15 mouse cellular contexts compared by ENCODE assay signal in the genomic region with DNA sequence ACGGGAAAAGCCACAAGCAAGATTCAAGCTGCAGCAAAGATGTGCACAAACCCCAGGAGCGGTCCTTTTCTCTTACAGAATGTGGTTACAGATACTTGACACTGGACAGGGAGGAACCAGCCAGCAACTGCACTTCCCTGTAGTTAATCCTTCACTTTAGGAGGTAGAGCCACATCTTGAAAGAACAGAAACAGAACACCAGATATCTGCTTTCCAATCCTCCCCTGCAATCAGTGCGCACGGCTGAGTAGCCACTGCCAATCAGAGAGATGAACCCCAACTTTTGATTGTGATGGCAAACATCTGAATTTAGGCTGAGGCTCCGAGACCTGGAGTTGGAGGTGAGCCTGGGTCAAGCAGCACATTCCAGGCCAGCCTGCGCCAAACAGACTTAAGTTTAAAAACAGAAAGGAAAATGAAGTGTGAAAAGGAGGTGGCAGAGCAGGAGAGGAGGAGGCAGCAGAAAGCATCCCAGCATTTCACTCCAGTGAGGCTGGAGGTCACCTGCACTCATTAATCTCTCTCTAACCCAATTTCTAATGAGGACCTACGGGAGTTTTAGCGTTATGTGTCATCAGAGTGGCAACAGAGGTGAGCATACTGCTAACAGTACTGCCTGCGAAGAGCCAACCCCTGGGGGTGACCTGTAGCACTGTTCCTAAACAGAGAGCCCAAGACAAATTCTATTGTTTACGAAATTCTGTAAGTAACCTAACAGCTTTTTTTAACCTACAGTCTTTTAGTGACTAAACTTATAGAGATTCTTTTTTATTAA. TPM values are rescaled to one million over a fixed set of nuclear protein-coding genes. Genes with fewer than 3 reads are reported as not detected.
DNase-seq lines count a peak whose midpoint lies in the region; ATAC-seq and TF ChIP-seq lines count a peak whose summit lies in the region.
"Had no signal": no experiment of that assay in that cellular context is flagged by ENCODE, and none has a peak within 500 bp of the region (broad histone marks: within the 10 kb centered on the region; RNA-seq: fewer than 3 reads in every experiment).

No protein-coding gene starts in this region.

- TF ChIP-seq EP300 in stomach, postnatal 0 days (optimal IDR thresholded peaks at IDR 0.05), result no peak

- TF ChIP-seq CTCF in kidney, adult 2 months (conservative IDR thresholded peaks at IDR 0.05; ENCODE audit: insufficient read depth, insufficient read length, low read depth, low read length), result no peak
- TF ChIP-seq CTCF in stomach, postnatal 0 days (IDR thresholded peaks at IDR 0.05; ENCODE audit: low read depth), result no peak

- H3K9ac ChIP-seq in stomach, embryonic 14.5 days (replicated peaks; ENCODE audit: low read depth, low read length), result no peak overlapping the region
- H3K9ac ChIP-seq in stomach, postnatal 0 days (ENCODE audit: low read length), result no peak overlapping the region
- no peak overlapping the region for H3K9ac ChIP-seq in hindbrain, embryonic 14.5 days
- H3K9ac ChIP-seq: forebrain, embryonic 12.5 days; heart, embryonic 15.5 days had no signal

- 41% methylated on average over 10 of the region's 10 CpGs for WGBS in kidney, adult 2 months
- WGBS in stomach, embryonic 14.5 days, result 39% methylated on average over 10 of the region's 10 CpGs
- WGBS in stomach, postnatal 0 days, result 54% methylated on average over 10 of the region's 10 CpGs
- WGBS in hindbrain, embryonic 14.5 days, result 75% methylated on average over 10 of the region's 10 CpGs

- no peaks in the 10 kb centered on the region for H3K9me3 ChIP-seq in stomach, embryonic 14.5 days (ENCODE audit: control insufficient read depth, low read depth, low read length)
- H3K9me3 ChIP-seq in stomach, postnatal 0 days (ENCODE audit: control insufficient read depth, low read length), result no peaks in the 10 kb centered on the region
- H3K9me3 ChIP-seq in hindbrain, embryonic 14.5 days (ENCODE audit: control insufficient read depth, low read length), result no peaks in the 10 kb centered on the region
- H3K9me3 ChIP-seq: forebrain, embryonic 12.5 days; heart, embryonic 15.5 days had no signal

- DNase-seq in kidney, adult 2 months, result no peak
- DNase-seq in kidney, adult 18-20 months, result no peak
- no peak for DNase-seq in stomach, postnatal 0 days (ENCODE audit: low spot score)
- DNase-seq in hindbrain, embryonic 14.5 days (ENCODE audit: low spot score), result no peak
- DNase-seq in T-cell, adult 2 months (ENCODE audit: low spot score), result no peak
- no peak for DNase-seq in urinary bladder, adult 2 months (ENCODE audit: low spot score)
- DNase-seq: cerebellum, adult 9-11 months; spleen, adult 18-20 months; thymus, postnatal 14 days had no signal

- ATAC-seq in stomach, embryonic 14.5 days (ENCODE audit: insufficient number of reproducible peaks, insufficient read depth, low FRiP score, low read depth), result no peak
- no peak for ATAC-seq in stomach, postnatal 0 days (ENCODE audit: low FRiP score, low TSS enrichment)
- ATAC-seq in hindbrain, embryonic 14.5 days (ENCODE audit: low FRiP score), result no peak
- ATAC-seq: activated CD4-positive, CD25-positive, alpha-beta regulatory T cell, adult 4 months; CD4-positive, CD25-positive, alpha-beta regulatory T cell, adult 4 months had no signal

- peaks cover 2% of the 10 kb centered on the region for H3K36me3 ChIP-seq in kidney, adult 2 months (ENCODE audit: control insufficient read depth, insufficient read depth, low read length)
- H3K36me3 ChIP-seq in stomach, embryonic 14.5 days (ENCODE audit: control insufficient read depth, insufficient read depth, low read length), result 0 out of 2 replicates have a peak, but pooled peaks cover 3% of the 10 kb centered on the region
- no peaks in the 10 kb centered on the region for H3K36me3 ChIP-seq in stomach, postnatal 0 days (ENCODE audit: control insufficient read depth, insufficient read depth, low read length)
- no peaks in the 10 kb centered on the region; the same call in 1 of the 2 replicates for H3K36me3 ChIP-seq in hindbrain, embryonic 14.5 days (replicated peaks; ENCODE audit: control insufficient read depth, insufficient read depth)
- H3K36me3 ChIP-seq: heart, embryonic 15.5 days had no signal

- 0 out of 2 replicates have a peak overlapping the region, but pooled peaks have one; percentile 6 for H3K4me2 ChIP-seq in stomach, embryonic 14.5 days (replicated peaks; ENCODE audit: low read depth, low read length)
- H3K4me2 ChIP-seq in stomach, postnatal 0 days (replicated peaks; ENCODE audit: low read depth), result no peak overlapping the region
- no peak overlapping the region for H3K4me2 ChIP-seq in hindbrain, embryonic 14.5 days (replicated peaks)
- H3K4me2 ChIP-seq: forebrain, embryonic 12.5 days; heart, embryonic 15.5 days had no signal

- no peak for TF ChIP-seq POLR2A in kidney, adult 2 months (IDR thresholded peaks at IDR 0.05; ENCODE audit: low read depth, low read length)

- H3K4me3 ChIP-seq in kidney, adult 2 months (ENCODE audit: insufficient read depth, low read depth, low read length), result no peak overlapping the region
- H3K4me3 ChIP-seq in stomach, embryonic 14.5 days (ENCODE audit: low read depth, low read length), result no peak overlapping the region
- H3K4me3 ChIP-seq in stomach, postnatal 0 days (ENCODE audit: low read depth, low read length), result no peak overlapping the region
- no peak overlapping the region for H3K4me3 ChIP-seq in hindbrain, embryonic 14.5 days (replicated peaks; ENCODE audit: low read length)
- H3K4me3 ChIP-seq: forebrain, embryonic 12.5 days; heart, embryonic 15.5 days; myocyte had no signal

- peaks cover 29% of the 10 kb centered on the region for H3K4me1 ChIP-seq in kidney, adult 2 months (ENCODE audit: control insufficient read depth, insufficient read depth, low read length)
- peaks cover 13% of the 10 kb centered on the region for H3K4me1 ChIP-seq in stomach, embryonic 14.5 days (ENCODE audit: control insufficient read depth, insufficient read depth, low read length)
- H3K4me1 ChIP-seq in stomach, postnatal 0 days (replicated peaks; ENCODE audit: control insufficient read depth, insufficient read depth), result peaks cover 2% of the 10 kb centered on the region; the same call in 1 of the 2 replicates
- H3K4me1 ChIP-seq in hindbrain, embryonic 14.5 days (replicated peaks; ENCODE audit: control insufficient read depth, insufficient read depth, low read length), result peaks cover 25% of the 10 kb centered on the region

- H3K27me3 ChIP-seq in kidney, adult 2 months (replicated peaks; ENCODE audit: control insufficient read depth, insufficient read depth, low read length), result no peaks in the 10 kb centered on the region
- no peaks in the 10 kb centered on the region for H3K27me3 ChIP-seq in stomach, embryonic 14.5 days (ENCODE audit: control insufficient read depth, insufficient read depth, low read length)
- H3K27me3 ChIP-seq in stomach, postnatal 0 days (ENCODE audit: control insufficient read depth, insufficient read depth, low read length), result no peaks in the 10 kb centered on the region
- no peaks in the 10 kb centered on the region for H3K27me3 ChIP-seq in hindbrain, embryonic 14.5 days (ENCODE audit: control insufficient read depth, insufficient read depth, low read length)
- H3K27me3 ChIP-seq: forebrain, embryonic 12.5 days; heart, embryonic 15.5 days had no signal

- H3K27ac ChIP-seq in kidney, adult 2 months (ENCODE audit: insufficient read depth, low read depth, low read length), result peak overlapping the region; percentile 4; the same call in 1 of the 2 replicates
- no peak overlapping the region for H3K27ac ChIP-seq in stomach, embryonic 14.5 days (ENCODE audit: low read length)
- no peak overlapping the region for H3K27ac ChIP-seq in stomach, postnatal 0 days (replicated peaks)
- 0 out of 2 replicates have a peak overlapping the region, but pooled peaks have one; percentile 7 for H3K27ac ChIP-seq in hindbrain, embryonic 14.5 days
- H3K27ac ChIP-seq: forebrain, embryonic 12.5 days; heart, embryonic 15.5 days had no signal

RNA-seq across cellular contexts. Expression of gene Lrp6, which starts 39.8 kb away (rescaled TPM):
- 39.6 and 46.0 TPM in 2 replicates for polyA plus RNA-seq in kidney, adult 2 months (2012; rRNA removed)
- 39.6 and 41.3 TPM in 2 replicates for polyA plus RNA-seq in stomach, embryonic 14.5 days (2014; fragmentation: Nextera tagmentation; extraction: Ambion mirVana)
- polyA plus RNA-seq in stomach, postnatal 0 days (2015; fragmentation: Nextera tagmentation; extraction: Ambion mirVana), result 12.1 and 12.7 TPM in 2 replicates
- polyA plus RNA-seq in hindbrain, embryonic 14.5 days (2014; fragmentation: Nextera tagmentation; extraction: Ambion mirVana), result 21.5 and 22.3 TPM in 2 replicates
- polyA plus RNA-seq in urinary bladder, adult 2 months (2012; rRNA removed), result 36.2 and 43.8 TPM in 2 replicates

Comparison
In these comparisons a context has a peak if more than half of its experiments do, and no peak if none do; other contexts are left out.
1. H3K27ac ChIP-seq: peak in kidney, adult 2 months (single experiment) and hindbrain, embryonic 14.5 days (single experiment); none in stomach, embryonic 14.5 days (single experiment) and stomach, postnatal 0 days (single experiment).